Mouse (Mus musculus) heart, postnatal 25 days (tissue): ENCODE results near the gene March4. TPM values are rescaled to one million over a fixed set of nuclear protein-coding genes. Genes with fewer than 3 reads are reported as not detected.

ENCODE experiments used
- DNase-seq: peaks from one replicate; pipeline ENCODE4 v3.0.0; 2022; ENCODE audit warnings: low spot score
- intact Hi-C: fragments of 180-260 bp; cut with DNase I; formaldehyde crosslinking; loops from one replicate; pipeline ENCODE4 v1.15.1; 2025
- total RNA-seq, 2 experiments: library from RNA; stranded (reverse); gene quantifications; 2 replicates each; pipeline ENCODE4 v1.2.3; 2021

March4 gene
- total RNA-seq, 2 experiments from 2014 or later, result not detected

DNA sequence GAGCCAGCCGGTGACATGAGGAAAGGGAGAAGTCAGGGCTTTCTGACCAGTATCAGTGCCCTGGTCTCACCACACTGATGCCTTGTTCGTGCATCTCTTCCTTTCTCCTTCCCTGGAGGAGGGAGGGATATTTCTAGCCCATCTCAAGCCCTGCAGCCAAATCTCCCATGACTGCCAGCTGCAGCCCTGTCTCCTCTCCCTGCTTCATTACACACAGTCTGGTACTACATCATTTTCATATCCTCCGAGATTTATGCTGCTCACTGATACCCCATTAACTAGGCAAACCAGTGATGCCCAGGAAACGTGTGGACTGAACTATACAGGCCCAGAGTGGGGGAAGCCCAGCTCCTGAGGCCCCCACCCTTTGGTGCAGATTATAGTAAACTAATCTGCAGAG, 80.8 kb downstream of the March4 start:
- intact Hi-C loops, result no loop called here

DNA sequence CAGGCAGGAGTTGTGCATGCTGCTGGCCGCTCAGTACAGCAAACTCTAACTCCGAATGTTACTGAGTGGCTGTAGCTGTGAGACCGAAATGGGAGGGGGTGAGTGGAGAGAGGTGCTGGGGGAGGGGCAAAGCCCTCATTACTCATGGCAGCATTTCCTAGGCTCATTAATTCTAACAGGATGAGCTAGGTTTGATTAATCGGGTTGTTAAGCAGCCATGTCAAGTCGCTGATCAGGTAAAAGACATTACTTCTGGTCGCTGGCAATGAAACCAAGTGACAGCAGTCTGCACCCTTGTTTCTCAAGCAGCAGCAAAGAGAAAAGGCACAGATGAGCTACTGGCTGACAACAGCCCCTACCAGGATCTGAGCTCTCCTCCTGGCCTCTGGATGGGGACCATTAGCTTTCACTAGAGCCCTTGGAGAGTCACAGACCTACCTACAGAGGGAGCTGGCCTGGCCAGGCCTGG, 82.0 kb downstream of the March4 start:
- DNase-seq, result no peak
- intact Hi-C loops, result no loop called here

More for the DNA sequence above, 80.8 kb downstream of the March4 start:
- no peak for DNase-seq

DNA sequence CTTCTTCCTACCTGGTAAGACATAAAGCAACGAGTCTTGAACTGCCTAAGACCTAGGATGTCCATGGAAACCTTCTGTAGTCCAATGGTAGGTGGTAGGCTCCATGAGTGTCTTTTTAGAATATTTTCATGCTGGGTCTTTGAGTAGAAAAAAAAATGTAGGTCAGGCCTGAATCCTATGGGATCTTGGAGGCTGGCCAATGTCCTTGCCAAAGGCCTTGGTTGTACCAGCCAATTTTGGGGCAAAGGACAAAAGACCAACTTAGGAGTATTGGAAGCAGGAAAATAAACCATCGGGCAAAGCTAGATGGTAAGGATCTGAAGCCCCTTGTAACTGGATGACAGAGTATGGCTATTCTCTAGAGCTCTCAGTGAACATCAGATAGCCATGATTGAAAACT, 83.9 kb downstream of the March4 start:
- intact Hi-C loops, result no loop called here
- DNase-seq, result no peak

DNA sequence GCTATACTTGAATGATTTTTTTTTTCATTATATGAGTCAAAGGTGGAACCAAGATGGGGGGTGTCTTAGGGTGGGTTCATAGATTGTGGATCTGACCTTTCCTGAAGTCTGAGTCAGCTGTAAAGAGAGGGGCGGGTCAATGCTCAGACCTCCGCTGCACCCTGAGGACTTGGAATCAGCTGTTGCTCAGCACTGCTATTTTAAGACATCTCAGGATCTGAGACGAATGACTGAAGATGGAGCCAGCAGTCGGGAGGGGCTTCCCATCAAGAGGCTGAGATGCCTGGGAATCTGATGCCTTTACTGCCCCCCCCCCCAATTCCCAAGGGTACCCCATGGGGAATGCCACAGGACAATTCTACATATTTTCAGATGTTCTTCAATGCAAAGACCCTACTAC, 85.9 kb downstream of the March4 start:
- intact Hi-C loops, result no loop called here
- no peak for DNase-seq

DNA sequence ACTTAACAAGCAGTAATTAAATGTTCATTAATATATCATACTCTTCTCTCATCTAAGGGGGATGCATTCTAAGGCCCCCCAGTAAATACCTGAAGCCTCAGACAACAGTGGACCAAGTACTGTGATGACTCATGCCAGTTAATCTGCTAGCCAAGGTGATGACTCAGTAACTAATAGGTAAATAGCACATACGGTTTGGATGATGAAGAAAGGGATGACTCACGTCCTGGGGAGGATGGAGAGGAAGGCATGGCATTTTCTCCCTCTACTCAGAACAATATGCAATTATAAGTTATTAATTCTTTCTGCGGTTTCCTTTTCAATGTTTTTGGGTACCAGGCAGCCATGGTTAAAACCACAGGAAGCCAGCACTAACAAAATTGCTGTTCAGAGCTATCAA, 87.0 kb downstream of the March4 start:
- DNase-seq, result no peak
- intact Hi-C loops, result no loop called here

DNA sequence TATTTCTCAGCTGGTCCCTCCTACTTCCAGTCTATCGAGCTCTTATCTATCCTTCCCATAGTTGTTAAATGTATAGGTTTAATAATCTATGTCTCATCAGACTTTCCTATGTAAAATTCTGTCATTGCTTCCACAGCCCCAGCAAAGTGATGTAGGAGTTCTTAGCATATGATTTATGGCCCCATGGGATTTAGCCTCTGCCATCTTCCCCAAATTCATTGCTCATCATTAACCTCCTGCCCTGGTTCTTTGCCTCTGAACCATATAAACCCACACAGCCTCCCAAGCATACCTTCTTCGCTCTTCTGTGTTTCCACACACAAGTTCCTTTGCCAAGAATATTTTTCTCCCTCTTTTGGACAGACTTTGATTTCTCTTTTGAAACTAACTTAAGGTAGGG, 94.0 kb downstream of the March4 start:
- DNase-seq, result no peak
- intact Hi-C loops, result no loop called here

DNA sequence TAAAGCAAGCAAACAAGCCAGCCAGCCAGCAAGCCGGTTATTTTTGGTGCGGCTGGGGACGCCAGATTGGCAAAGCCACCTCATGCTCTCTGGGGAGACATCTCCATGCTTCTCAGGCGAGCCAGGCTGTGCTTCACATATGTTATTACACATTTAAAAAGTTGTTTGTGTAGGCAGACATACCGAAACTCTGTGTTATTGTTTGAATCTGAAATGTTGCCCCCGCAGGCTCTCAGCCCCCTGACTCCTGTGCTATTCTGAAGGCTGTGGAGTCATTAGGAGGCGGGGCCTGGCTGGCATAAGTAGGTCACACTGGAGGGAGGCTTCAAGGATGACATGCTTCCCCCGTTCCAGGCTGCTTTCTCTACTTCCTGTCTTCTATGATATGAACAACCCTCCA, 97.6 kb downstream of the March4 start:
- intact Hi-C loops, result no loop called here
- no peak for DNase-seq

DNA sequence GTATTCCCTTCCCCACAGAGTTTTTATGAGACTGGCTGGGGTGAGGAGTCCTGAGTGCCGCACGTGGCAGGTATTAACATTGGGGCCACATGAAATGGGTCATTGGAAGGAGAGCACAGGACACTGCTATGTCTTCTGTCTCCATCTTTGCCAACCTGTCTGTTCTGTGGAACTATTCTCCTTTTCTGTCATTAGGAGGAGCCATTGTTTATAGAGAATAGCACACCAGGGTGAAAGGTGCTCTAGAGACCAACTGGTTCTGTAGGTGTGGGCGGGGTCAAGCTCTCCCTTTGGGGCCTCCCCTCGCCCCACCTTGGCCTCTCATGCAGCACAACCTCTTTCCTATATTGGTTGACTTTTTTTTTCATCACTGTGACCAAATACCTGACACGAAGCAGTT, 99.8 kb downstream of the March4 start:
- DNase-seq, result no peak
- intact Hi-C loops, result no loop called here

DNA sequence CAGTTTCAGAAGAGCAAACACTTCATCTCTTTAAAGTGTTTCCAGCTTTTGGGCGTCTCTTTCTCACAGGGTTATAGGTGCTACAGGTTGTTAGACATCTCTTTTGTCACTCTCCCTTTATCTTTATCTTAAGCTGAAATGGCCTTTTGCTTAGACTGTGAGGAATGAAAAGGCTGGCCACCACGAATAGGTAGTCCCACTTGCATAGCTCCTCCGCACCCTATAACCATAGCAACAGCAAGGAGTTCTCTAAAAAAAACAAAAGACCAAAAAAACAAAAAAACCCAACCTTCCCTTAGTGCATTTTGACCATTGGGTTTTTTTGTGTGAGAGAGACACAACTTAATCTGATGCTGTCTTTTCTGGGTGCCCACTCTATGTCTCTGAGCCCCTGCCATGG, 102.2 kb downstream of the March4 start:
- intact Hi-C loops, result no loop called here
- DNase-seq, result no peak

DNA sequence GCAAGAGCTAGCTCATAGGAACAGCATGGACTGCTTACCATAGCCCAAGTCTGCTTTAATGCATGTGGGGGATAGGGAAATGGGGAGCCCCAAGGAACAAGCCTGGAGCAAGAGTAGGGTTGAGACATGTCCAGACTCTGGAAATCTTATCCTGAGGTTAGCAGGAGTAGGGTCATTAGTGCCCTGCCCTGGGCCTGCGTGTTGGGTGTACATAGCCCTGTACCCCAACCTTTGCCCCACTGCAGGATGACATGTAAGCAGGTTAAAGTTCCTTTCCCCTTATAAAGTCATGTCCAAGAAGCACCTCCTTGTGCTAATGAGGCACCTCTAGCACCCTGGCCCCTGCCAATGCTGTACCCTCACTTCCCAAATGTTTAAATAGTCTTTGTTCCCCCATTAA, 104.2 kb downstream of the March4 start:
- no peak for DNase-seq
- intact Hi-C loops, result no loop called here

DNA sequence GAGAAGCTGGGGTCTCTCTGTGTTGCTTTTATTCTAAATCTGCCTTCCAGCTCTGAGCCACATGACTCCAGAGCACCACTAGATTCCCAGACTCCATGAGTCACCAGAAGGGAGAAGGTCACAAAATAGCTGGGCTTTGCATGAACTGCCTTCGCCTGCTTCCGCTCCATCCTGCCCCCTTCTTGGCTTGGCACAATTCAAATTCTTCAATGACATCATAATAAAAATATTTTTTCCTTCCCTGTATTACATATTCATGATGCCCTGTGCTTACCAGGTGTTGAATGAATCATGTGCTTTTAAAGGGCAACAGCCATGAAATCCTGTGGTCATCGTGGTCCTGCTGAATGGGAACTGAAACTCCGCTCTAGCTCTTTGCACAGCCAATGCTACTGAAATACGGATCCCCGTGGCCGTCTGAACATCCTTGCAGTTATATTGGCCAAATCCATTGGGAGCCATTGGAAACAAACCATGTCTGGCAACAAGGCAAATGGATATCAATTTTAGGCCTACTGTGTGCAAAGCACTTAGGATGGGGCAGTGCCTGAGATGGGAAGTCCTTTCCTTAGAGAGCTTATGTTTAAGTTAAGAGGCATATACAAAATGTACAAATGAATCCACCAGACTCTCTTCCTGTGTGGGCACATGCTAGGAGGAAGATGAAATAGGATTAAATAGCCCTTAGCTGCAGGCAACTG, 107.5 kb downstream of the March4 start:
- no peak for DNase-seq
- intact Hi-C loops, result no loop called here

DNA sequence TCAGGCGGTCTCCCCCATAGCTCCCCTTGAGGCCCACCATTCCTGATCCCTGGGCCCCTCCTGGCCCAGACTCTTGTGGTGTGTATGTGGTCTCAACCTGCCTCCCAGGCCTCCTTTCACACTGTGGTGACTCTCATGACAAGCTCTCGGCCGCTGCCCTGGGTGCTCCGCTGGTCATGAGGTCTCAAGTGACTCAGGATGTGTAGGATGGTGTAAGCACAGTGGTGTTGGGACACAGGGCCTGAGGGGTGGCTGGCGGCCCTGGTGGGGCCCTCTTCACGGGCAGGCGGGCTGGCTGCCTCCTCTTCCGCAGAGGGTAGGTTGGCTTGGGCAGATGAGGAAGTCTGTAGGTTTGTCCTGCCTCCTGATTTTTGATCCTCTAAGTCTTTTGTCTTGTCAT, 108.2 kb downstream of the March4 start:
- intact Hi-C loops, result no loop called here
- no peak for DNase-seq

DNA sequence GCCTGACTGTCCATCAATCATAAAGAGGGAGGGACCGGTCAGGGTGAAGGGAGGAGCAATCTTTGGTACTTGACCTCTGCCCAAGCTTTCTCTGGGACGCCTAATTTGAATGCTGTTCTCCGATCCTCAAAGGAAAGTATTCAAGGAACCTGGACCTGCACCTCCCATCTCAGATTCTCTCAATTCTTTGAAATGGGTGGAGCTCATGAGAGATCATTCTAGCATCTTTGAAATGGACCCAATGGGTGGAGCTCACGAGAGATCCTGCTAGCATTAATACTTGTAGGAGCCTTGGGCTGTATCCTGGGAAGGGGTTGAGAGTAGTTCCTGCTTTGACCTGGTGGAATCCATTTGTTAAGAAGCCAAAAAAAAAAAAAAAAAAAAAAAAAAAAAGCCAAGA, 110.3 kb downstream of the March4 start:
- intact Hi-C loops, result no loop called here
- DNase-seq, result no peak

DNA sequence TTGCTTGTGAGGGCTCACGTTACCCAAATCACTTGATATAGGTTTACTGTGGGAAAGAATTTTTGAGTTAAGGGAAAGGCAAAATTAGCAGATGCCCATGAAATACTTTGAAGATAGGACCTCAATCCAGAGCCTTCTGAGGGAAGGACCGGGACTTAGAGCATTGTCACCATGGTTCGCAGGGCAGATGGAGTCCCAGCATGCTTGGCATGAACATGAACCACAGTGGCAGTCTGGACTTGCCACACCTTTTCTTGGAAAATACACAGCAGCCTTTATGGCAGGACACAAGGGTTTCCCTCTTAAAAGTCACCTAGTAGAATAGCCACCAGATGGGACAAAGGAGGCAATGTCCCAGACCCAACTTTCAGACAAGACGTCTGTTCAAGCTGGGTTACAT, 114.6 kb downstream of the March4 start:
- no peak for DNase-seq
- intact Hi-C loops, result no loop called here

DNA sequence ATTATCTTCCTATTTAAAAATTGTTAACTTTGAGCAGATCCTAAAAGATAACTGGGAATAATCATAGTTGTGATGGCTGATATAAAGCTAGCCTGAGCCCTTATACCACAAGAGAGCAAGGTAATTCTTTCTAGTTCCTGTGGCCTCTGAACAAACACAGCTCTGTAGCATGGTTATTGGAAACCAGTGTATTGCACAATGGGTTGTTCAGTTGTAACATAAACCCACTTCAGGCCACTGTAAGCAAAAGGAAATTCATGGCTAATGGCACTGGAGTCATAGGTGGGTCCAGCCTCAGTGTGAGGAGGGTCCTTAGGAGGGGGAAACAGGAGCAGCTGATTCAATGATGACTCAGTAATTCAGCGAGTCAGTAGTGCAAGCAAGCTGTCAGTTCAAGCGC, 116.5 kb downstream of the March4 start:
- intact Hi-C loops, result no loop called here
- no peak for DNase-seq

DNA sequence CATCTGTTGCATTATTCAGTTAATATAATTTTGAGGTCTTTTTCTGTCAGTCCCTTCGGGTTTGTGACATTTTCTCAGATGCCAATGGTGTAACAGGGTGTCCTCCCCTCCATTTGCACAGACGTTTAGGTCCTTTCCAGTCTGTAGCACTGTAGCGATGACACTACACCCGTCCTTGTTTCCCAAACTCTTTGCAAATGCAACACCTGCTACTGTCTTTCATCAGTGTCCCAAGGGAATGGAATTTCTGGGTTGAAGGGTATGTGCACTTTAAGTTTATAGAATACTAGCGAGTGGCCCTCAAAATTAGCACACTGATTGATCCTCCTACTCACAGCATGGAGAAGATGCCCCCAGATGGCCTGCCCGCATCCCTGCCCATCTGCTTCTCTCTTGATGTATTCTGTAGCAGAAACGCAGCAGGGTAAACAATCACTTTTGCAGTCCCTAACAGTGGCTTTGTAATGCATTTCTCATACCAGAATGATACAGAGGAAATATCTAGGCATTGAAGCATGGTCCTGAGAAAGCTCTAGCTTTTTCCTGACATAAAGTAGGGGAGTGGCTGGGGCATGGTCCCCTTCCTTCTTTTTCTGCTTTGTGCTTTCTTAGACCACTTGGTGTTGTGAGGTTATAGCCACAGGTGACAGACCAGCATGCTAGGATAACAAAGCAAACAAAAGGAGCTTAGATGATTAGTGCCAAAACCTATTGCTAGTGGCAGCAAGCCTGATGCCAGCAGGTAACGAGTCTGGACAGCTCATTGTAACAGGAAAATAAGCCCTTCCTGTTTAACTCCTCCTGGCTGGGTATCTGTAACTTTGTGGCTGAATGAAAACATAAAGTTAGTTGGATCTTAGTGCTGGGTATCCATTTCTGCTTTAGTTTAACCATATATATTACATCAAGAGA, 117.7 kb downstream of the March4 start:
- intact Hi-C loops, result no loop called here
- DNase-seq, result no peak

DNA sequence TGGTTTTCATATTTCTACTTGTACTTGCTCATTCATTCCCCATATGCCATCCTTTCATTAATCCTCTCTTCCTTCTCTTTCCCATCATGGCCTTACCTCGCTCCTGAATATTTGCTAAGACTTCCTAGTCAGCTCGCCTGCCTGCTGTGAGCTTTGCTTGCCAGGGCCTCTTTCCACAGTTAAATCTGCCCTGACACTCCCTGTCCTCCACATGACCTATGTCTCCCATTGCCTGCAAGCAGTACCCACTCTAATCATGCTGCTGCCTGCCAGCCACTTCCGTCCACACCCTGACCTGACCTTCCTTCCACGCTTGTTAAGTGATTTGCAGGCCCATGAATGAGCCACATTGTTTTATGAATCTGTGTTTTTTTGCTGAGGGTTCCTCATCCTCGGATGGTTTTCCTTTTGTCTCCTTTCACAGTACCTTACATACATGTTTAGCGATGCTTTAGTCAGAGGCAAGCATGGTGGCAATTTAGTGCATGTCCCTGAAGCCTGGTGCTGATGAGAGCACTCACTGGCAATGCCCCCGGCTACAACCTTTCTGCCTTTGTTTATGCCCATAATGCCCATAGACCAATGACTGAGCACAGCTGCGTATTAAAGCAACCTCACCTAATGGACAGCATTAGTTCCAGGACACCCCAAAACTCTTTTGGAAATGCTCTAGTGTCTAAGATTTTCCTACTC, 122.0 kb downstream of the March4 start:
- intact Hi-C loops, result no loop called here
- DNase-seq, result no peak

DNA sequence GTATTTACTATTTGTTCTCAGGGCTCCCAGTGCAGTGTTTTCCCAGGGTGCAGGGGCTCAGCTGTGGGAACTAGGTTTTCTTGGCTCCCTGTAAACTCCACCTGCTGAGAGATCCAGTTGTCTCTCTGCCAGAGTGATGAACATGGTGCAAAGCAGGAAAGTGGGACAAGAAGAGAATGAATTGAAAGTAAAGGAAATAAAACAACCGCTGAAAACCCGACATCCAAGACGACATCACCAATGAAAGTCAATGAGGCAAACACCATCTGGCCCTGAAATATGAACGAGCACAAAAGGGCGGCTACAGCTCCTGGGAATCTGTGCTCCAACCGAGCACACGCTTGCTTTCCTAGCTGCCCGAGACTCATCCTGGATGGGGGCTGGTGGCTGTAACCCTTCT, 122.6 kb downstream of the March4 start:
- DNase-seq, result no peak
- intact Hi-C loops, result no loop called here

DNA sequence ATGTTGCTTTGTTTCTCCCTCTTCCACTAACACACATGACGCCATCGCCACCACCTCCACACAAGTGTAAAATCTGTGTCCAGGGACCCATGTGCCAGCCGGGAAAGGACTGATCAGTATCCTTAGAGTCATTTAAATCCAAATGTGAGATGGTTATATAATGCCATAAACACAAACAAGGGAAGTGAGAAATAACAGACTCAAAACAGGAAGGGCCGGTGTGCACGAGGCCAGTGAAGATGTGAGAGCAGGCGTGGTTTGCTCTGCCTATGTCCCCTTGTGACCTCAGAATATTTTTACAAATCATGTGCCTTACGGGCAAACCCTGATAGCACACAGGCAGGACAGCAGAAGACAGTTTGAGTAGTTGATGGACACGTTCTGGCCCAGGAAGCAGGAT, 123.5 kb downstream of the March4 start:
- intact Hi-C loops, result no loop called here
- no peak for DNase-seq

DNA sequence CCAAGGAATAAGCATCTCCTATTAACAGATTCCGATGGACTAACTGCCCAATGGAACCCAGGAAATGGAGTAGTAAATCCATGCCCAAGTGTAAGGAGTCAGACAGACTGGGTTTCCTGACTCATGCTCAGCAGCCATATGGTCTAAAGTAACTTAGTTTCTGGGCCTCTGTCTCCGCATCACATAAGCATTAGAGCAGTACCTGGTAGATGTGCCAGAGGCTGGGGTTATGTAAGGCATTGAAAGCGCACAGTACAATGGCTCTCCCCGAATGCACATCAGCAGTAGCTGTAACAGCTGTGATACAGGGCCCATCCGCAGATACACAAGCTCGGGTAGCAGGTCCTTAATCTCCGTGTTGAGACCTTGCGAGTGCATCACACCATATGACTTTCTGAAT, 125.6 kb downstream of the March4 start:
- intact Hi-C loops, result no loop called here

DNA sequence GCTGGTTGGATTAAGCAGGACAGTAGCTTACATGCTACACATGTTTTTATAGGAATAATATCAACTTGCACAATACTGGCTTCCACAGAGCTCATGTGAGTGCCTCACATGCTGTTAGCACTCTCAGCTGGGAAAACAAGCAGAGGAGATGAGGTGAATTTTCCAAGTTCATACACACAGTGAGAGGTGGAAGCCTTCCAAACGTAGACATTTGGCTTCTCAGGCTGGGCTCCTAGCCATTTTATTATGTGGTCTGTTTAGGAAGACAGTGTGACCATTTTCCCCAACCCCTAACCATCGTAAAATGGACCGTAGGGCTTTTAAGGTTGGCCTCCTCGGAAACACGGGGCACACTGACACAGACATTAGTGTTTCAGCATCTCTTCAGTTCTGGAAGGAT, 126.8 kb downstream of the March4 start:
- DNase-seq, result no peak
- intact Hi-C loops, result no loop called here

More for the DNA sequence above, 125.6 kb downstream of the March4 start:
- DNase-seq, result no peak
